Comparison of ENCODE assay signal across 25 mouse cellular contexts in the genomic region with DNA sequence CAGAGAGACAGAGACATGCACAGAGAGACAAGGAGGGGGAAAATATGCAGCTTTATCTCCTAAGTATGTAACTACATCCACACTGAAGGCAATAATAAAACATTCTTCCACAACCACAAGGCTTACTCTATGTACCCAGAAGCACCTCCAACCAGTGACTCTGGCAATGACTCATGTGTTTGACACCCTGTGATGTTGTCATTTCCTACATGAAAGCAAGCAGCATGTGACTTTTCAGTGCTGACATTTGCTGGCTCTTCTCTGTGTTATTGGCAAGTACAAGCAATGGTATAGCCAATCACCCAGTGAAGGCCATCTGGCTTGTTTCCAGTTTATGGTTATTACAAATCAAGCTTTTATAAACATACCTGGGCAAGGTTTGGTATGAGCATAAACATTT. TPM values are rescaled to one million over a fixed set of nuclear protein-coding genes. Genes with fewer than 3 reads are reported as not detected.
DNase-seq lines count a peak whose midpoint lies in the region; TF ChIP-seq lines count a peak whose summit lies in the region.
"Had no signal": no experiment of that assay in that cellular context is flagged by ENCODE, and none has a peak within 500 bp of the region (broad histone marks: within the 10 kb centered on the region; RNA-seq: fewer than 3 reads in every experiment).

No protein-coding gene starts in this region.

- no peak for TF ChIP-seq CTCF in C2C12 (IDR thresholded peaks at IDR 0.05; ENCODE audit: control insufficient read depth, insufficient read depth, insufficient read length)
- TF ChIP-seq CTCF in heart, adult 2 months (IDR thresholded peaks at IDR 0.05), result no peak

- no peak overlapping the region for H3K27ac ChIP-seq in heart, adult 2 months
- H3K27ac ChIP-seq: forebrain, embryonic 15.5 days; gastrocnemius, adult 2 months; hindbrain, postnatal 0 days; intestine, embryonic 15.5 days; kidney, postnatal 0 days; limb, embryonic 12.5 days; liver, embryonic 15.5 days; midbrain, embryonic 15.5 days had no signal

- intact Hi-C loops in heart, adult 2 months (cut with DNase I), result no loop called here

- H3K79me3 ChIP-seq in C2C12 (ENCODE audit: low read depth), result no peaks in the 10 kb centered on the region

- H3K36me3 ChIP-seq in C2C12 (ENCODE audit: control insufficient read depth, insufficient read depth), result no peaks in the 10 kb centered on the region
- H3K36me3 ChIP-seq in heart, adult 2 months (ENCODE audit: control insufficient read depth, insufficient read depth, low read length), result no peaks in the 10 kb centered on the region
- H3K36me3 ChIP-seq: forebrain, embryonic 15.5 days; intestine, embryonic 15.5 days; limb, embryonic 12.5 days; liver, embryonic 15.5 days; midbrain, embryonic 15.5 days had no signal

- peak; percentile 14 to 48 for DNase-seq in cerebellum, postnatal 10 days
- DNase-seq in cerebellum, adult 11-12 months, result no peak
- DNase-seq in 3134 (ENCODE audit: extremely low read depth, insufficient read length, low spot score), result peak; percentile 34
- DNase-seq in brain, adult 2 months (ENCODE audit: low read depth, low spot score), result peak; percentile 2
- DNase-seq in kidney, adult 9 months, result no peak
- DNase-seq in heart, adult 2 months, result no peak
- no peak for DNase-seq in layer of hippocampus, postnatal 10 days (ENCODE audit: low spot score in 2 of 2)
- DNase-seq: adrenal gland, adult 8-10 months; cerebellum, adult 9-10 months; gastrocnemius, adult 2 months; kidney, adult 2 months; kidney, postnatal 4 days; lung, embryonic 14.5 days; lung, postnatal 14 days; right cerebral cortex, adult 18-20 months; spleen, adult 18-20 months; thymus, postnatal 36 days had no signal

- no peaks in the 10 kb centered on the region for H3K79me2 ChIP-seq in C2C12 (ENCODE audit: control insufficient read depth, insufficient read depth)
- H3K79me2 ChIP-seq in heart, adult 2 months (replicated peaks; ENCODE audit: control insufficient read depth, insufficient read depth, low read length), result no peaks in the 10 kb centered on the region

- no peaks in the 10 kb centered on the region for H3K27me3 ChIP-seq in C2C12 (ENCODE audit: control insufficient read depth, insufficient read depth, insufficient read length)
- no peaks in the 10 kb centered on the region for H3K27me3 ChIP-seq in heart, adult 2 months (ENCODE audit: control insufficient read depth, insufficient read depth, low read length)
- H3K27me3 ChIP-seq: forebrain, embryonic 15.5 days; intestine, embryonic 15.5 days; limb, embryonic 12.5 days; liver, embryonic 15.5 days; midbrain, embryonic 15.5 days had no signal

- no peak for TF ChIP-seq EP300 in heart, adult 2 months (IDR thresholded peaks at IDR 0.05; ENCODE audit: insufficient read depth, low read depth, low read length)

- no peak overlapping the region for H3K4me3 ChIP-seq in C2C12 (ENCODE audit: insufficient read depth, poor library complexity, severe bottlenecking)
- H3K4me3 ChIP-seq in heart, adult 2 months, result no peak overlapping the region
- H3K4me3 ChIP-seq: forebrain, embryonic 15.5 days; gastrocnemius, adult 2 months; intestine, embryonic 15.5 days; limb, embryonic 12.5 days; liver, embryonic 15.5 days; midbrain, embryonic 15.5 days had no signal

- no peak overlapping the region for H3ac ChIP-seq in C2C12 (ENCODE audit: control insufficient read depth, insufficient read length, low read depth)

- H3K4me1 ChIP-seq in heart, adult 2 months (ENCODE audit: control insufficient read depth, insufficient read depth, low read length), result no peaks in the 10 kb centered on the region
- H3K4me1 ChIP-seq: forebrain, embryonic 15.5 days; intestine, embryonic 15.5 days; limb, embryonic 12.5 days; liver, embryonic 15.5 days; midbrain, embryonic 15.5 days had no signal

- H3K9ac ChIP-seq in heart, adult 2 months (ENCODE audit: low read depth, low read length), result no peak overlapping the region
- H3K9ac ChIP-seq: forebrain, embryonic 15.5 days; intestine, embryonic 15.5 days; limb, embryonic 12.5 days; liver, embryonic 15.5 days; lung, embryonic 14.5 days; midbrain, embryonic 15.5 days had no signal

- no peak for TF ChIP-seq POLR2A in heart, adult 2 months (IDR thresholded peaks at IDR 0.05; ENCODE audit: insufficient read depth, low read depth, low read length)

TF ChIP-seq in C2C12, 6 proteins besides CTCF, POLR2A, EP300 and RAD21:
- peak; percentile 86 for TF ChIP-seq USF1 (IDR thresholded peaks at IDR 0.05; ENCODE audit: low read depth)
- TF ChIP-seq MYOG (IDR thresholded peaks at IDR 0.05; ENCODE audit: control insufficient read depth, extremely low read depth, insufficient read length), result no peak
- no peak for TF ChIP-seq CEBPB (IDR thresholded peaks at IDR 0.05; ENCODE audit: low read depth)
TF ChIP-seq in C2C12: peak in this region for 1.

RNA-seq across cellular contexts. Expression of gene Vma21, which starts 38.1 kb away (rescaled TPM):
- polyA plus RNA-seq in C2C12 (2012; fragmentation: generic; extraction: Trizol), result 14.3 TPM
- 10 to 100 TPM; 15.8 to 21.0 TPM for total RNA-seq in heart, adult 2 months (2021)
- 3.5 and 5.6 TPM in 2 replicates for polyA plus RNA-seq in heart, adult 2 months (2012; rRNA removed)
- 10 to 100 TPM; 29.6 to 35.7 TPM for total RNA-seq in layer of hippocampus, postnatal 10 days (2021)

Comparison
In these comparisons a context has a peak if more than half of its experiments do, and no peak if none do; other contexts are left out.
1. DNase-seq: peak in cerebellum, postnatal 10 days (2 of 2), 3134 (single experiment) and brain, adult 2 months (single experiment); none in cerebellum, adult 11-12 months (single experiment), kidney, adult 9 months (single experiment), heart, adult 2 months (0 of 2) and layer of hippocampus, postnatal 10 days (0 of 2).